Mouse (Mus musculus) T-helper 1 cell (primary cell): ENCODE results near the gene Rnf148.

Source experiments
- in situ Hi-C: fragments of 300-600 bp; cut with MboI, MseI; formaldehyde crosslinking; loops from one replicate; pipeline ENCODE4 v1.15.1; 2025; ENCODE audit warnings: high pct_unique_total_duplicates

The Rnf148 gene

GRCm38 (mm10) chr6:23655036-23655435 is at the start of gene Rnf148:
Rnf148 (minus strand) TSS chr6:23655136.
- in situ Hi-C loops: no loop called here

- in situ Hi-C loops: no loop called here
Measured at GRCm38 (mm10) chr6:23700879-23701278, 45.9 kb upstream of the Rnf148 start.

GRCm38 (mm10) chr6:23678172-23678571 is 23.2 kb upstream of the Rnf148 start:
- in situ Hi-C loops: no loop called here

- in situ Hi-C loops: no loop called here
Measured at GRCm38 (mm10) chr6:23650205-23650604, 4.7 kb downstream of the Rnf148 start, which contains the start of gene Rnf133. Rnf133 (minus strand) TSS chr6:23650305.

GRCm38 (mm10) chr6:23648732-23649131 is 6.2 kb downstream of the Rnf148 start:
- in situ Hi-C loops: no loop called here

- in situ Hi-C loops: no loop called here
Measured at GRCm38 (mm10) chr6:23647627-23648247, 7.2 kb downstream of the Rnf148 start.

GRCm38 (mm10) chr6:23637081-23637480 is 17.9 kb downstream of the Rnf148 start:
- in situ Hi-C loops: no loop called here

GRCm38 (mm10) chr6:23635208-23635607 is 19.7 kb downstream of the Rnf148 start:
- in situ Hi-C loops: no loop called here

- in situ Hi-C loops: no loop called here
Measured at GRCm38 (mm10) chr6:23634016-23634415, 20.9 kb downstream of the Rnf148 start.

GRCm38 (mm10) chr6:23630465-23630864 is 24.5 kb downstream of the Rnf148 start:
- in situ Hi-C loops: no loop called here
